Mouse (Mus musculus): ENCODE results near the gene Gpatch3. TPM values are rescaled to one million over a fixed set of nuclear protein-coding genes. Genes with fewer than 3 reads are reported as not detected.

Gpatch3 gene
- polyA plus RNA-seq (2012; rRNA removed) (8.0 and 8.4 TPM in 2 replicates), polyA plus RNA-seq (2014; fragmentation: Nextera tagmentation; extraction: Ambion mirVana) (8.1 and 9.2 TPM in 2 replicates)

DNA sequence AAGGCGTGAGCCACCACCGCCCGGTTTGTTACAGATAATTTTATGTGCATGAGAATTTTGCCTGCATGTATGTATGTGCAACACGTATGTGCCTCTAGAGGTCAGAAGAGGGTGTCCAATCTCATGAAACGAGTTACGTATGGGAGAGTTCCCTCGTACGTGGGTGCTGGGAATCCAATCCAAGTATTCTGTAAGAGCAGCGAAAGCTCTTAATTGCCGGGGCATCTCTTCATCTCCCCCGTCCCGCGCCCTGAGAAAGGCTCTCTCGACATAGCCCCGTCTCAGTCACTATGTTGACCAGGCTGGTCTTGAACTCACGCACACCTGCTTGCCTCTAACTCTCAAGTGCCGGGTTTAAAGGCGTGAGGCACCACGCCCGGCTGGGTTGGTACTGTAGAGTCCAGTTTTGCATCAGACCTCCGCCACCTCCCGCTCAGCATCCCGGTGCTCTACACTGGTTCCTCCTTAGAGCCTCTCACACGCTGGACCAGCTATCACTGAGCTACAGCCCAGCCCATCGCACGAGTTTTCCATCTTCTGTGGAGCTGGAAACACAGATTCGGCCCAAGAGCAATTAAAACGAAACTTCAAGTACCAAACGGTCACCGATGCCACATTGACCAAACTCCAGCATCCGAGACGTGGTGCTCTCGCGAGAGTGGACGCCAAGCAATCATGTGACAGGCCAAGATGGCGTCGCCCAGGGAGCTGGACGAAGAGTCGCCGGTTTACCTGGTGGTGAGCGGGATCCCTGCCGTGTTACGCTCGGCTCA lies at the start of gene Gpatch3:
TSS of gene Gpatch3 (plus strand) at position 676 of the 773 bp plus-strand sequence.
- peak within 1 kb of the TSS; percentile 90 for H3K4me2 ChIP-seq (replicated peaks; ENCODE audit: low read depth, low read length, severe bottlenecking)
- WGBS: 9% methylated on average over 41 of the region's 44 CpGs
- H3K9me3 ChIP-seq (ENCODE audit: control insufficient read depth, low read length): no peaks in the 10 kb centered on the region
- H3K36me3 ChIP-seq (ENCODE audit: control insufficient read depth, insufficient read depth, low read length): peaks cover 14% of the 10 kb centered on the region
- DNase-seq (ENCODE audit: low spot score) (peak; percentile 94), ATAC-seq (ENCODE audit: low FRiP score, low read depth) (peak; percentile 94)
- TF ChIP-seq POLR2A (IDR thresholded peaks at IDR 0.05; ENCODE audit: borderline replicate concordance, extremely low read depth, insufficient read depth, insufficient read length): peak; percentile 73; the same call in 1 of the 2 replicates
- H3K27me3 ChIP-seq (ENCODE audit: control insufficient read depth, insufficient read depth, low read length): no peaks in the 10 kb centered on the region
- peaks cover 5% of the 10 kb centered on the region for H3K4me1 ChIP-seq (ENCODE audit: control insufficient read depth, insufficient read depth, low read length)
- H3K9ac ChIP-seq (ENCODE audit: low read depth, low read length, severe bottlenecking): peak within 1 kb of the TSS; percentile 86
- H3K27ac ChIP-seq (replicated peaks; ENCODE audit: low read depth, low read length): peak within 1 kb of the TSS; percentile 76
- H3K4me3 ChIP-seq (replicated peaks; ENCODE audit: low read length): peak within 1 kb of the TSS; percentile 94

GRCm38 (mm10) chr4:133527788-133528187 lies 46.8 kb upstream of the Gpatch3 start:
- no peak for TF ChIP-seq POLR2A (IDR thresholded peaks at IDR 0.05; ENCODE audit: borderline replicate concordance, extremely low read depth, insufficient read depth, insufficient read length)
- no peak overlapping the region for H3K4me2 ChIP-seq (replicated peaks; ENCODE audit: low read depth, low read length, severe bottlenecking)
- no peaks in the 10 kb centered on the region for H3K27me3 ChIP-seq (ENCODE audit: control insufficient read depth, insufficient read depth, low read length)
- WGBS: 69% methylated on average over 16 of the region's 16 CpGs
- no peak overlapping the region for H3K27ac ChIP-seq (replicated peaks; ENCODE audit: low read depth, low read length)
- no peak for ATAC-seq (ENCODE audit: low FRiP score, low read depth)
- H3K9ac ChIP-seq (ENCODE audit: low read depth, low read length, severe bottlenecking): no peak overlapping the region
- H3K36me3 ChIP-seq (ENCODE audit: control insufficient read depth, insufficient read depth, low read length): peaks cover 48% of the 10 kb centered on the region
- H3K4me3 ChIP-seq (replicated peaks; ENCODE audit: low read length): no peak overlapping the region
- H3K9me3 ChIP-seq (ENCODE audit: control insufficient read depth, low read length): no peaks in the 10 kb centered on the region
- H3K4me1 ChIP-seq (ENCODE audit: control insufficient read depth, insufficient read depth, low read length): no peaks in the 10 kb centered on the region
- DNase-seq (ENCODE audit: low spot score): no peak

GRCm38 (mm10) chr4:133532777-133533176 lies 41.8 kb upstream of the Gpatch3 start:
- 82% methylated on average over 3 of the region's 3 CpGs for WGBS

DNA sequence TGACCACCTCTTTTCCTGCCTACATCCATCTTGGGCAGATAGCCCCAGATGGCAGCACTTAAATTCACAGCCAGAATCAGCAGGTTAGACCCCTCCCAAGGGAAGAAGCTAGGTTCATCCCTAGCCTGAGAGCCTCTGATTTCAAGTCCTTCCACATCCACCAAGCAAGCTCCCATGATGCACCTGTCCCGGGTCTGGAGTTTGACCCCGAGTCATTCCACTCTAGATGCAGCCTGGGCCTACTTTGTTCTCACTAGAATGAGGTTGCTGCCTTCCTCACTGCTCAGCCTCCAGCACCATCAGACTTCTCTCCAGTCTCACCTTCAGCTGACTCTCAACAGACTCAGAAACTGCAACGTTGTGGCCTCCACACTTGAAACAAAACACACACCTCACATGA lies 38.5 kb upstream of the Gpatch3 start:
- H3K9ac ChIP-seq (ENCODE audit: low read depth, low read length, severe bottlenecking): no peak overlapping the region
- no peak for TF ChIP-seq POLR2A (IDR thresholded peaks at IDR 0.05; ENCODE audit: borderline replicate concordance, extremely low read depth, insufficient read depth, insufficient read length)
- H3K4me1 ChIP-seq (ENCODE audit: control insufficient read depth, insufficient read depth, low read length): no peaks in the 10 kb centered on the region
- DNase-seq (ENCODE audit: low spot score): no peak
- H3K4me2 ChIP-seq (replicated peaks; ENCODE audit: low read depth, low read length, severe bottlenecking): no peak overlapping the region
- ATAC-seq (ENCODE audit: low FRiP score, low read depth): no peak
- no peaks in the 10 kb centered on the region for H3K9me3 ChIP-seq (ENCODE audit: control insufficient read depth, low read length)
- H3K27me3 ChIP-seq (ENCODE audit: control insufficient read depth, insufficient read depth, low read length): no peaks in the 10 kb centered on the region
- H3K4me3 ChIP-seq (replicated peaks; ENCODE audit: low read length): no peak overlapping the region
- H3K27ac ChIP-seq (replicated peaks; ENCODE audit: low read depth, low read length): no peak overlapping the region
- peaks cover 94% of the 10 kb centered on the region for H3K36me3 ChIP-seq (ENCODE audit: control insufficient read depth, insufficient read depth, low read length)
- 88% methylated on average over 3 of the region's 3 CpGs for WGBS

More at GRCm38 (mm10) chr4:133532777-133533176, 41.8 kb upstream of the Gpatch3 start:
- no peak overlapping the region for H3K4me2 ChIP-seq (replicated peaks; ENCODE audit: low read depth, low read length, severe bottlenecking)
- H3K9ac ChIP-seq (ENCODE audit: low read depth, low read length, severe bottlenecking): no peak overlapping the region
- DNase-seq (ENCODE audit: low spot score) (no peak), ATAC-seq (ENCODE audit: low FRiP score, low read depth) (no peak)
- no peaks in the 10 kb centered on the region for H3K9me3 ChIP-seq (ENCODE audit: control insufficient read depth, low read length)
- no peaks in the 10 kb centered on the region for H3K4me1 ChIP-seq (ENCODE audit: control insufficient read depth, insufficient read depth, low read length)
- no peak overlapping the region for H3K4me3 ChIP-seq (replicated peaks; ENCODE audit: low read length)
- H3K27ac ChIP-seq (replicated peaks; ENCODE audit: low read depth, low read length): no peak overlapping the region
- peaks cover 91% of the 10 kb centered on the region for H3K36me3 ChIP-seq (ENCODE audit: control insufficient read depth, insufficient read depth, low read length)
- no peaks in the 10 kb centered on the region for H3K27me3 ChIP-seq (ENCODE audit: control insufficient read depth, insufficient read depth, low read length)
- no peak for TF ChIP-seq POLR2A (IDR thresholded peaks at IDR 0.05; ENCODE audit: borderline replicate concordance, extremely low read depth, insufficient read depth, insufficient read length)

- H3K4me2 ChIP-seq (replicated peaks; ENCODE audit: low read depth, low read length, severe bottlenecking): no peak overlapping the region
- DNase-seq (ENCODE audit: low spot score) (no peak), ATAC-seq (ENCODE audit: low FRiP score, low read depth) (no peak)
- no peak overlapping the region for H3K27ac ChIP-seq (replicated peaks; ENCODE audit: low read depth, low read length)
- H3K36me3 ChIP-seq (ENCODE audit: control insufficient read depth, insufficient read depth, low read length): peaks cover 94% of the 10 kb centered on the region
- no peak for TF ChIP-seq POLR2A (IDR thresholded peaks at IDR 0.05; ENCODE audit: borderline replicate concordance, extremely low read depth, insufficient read depth, insufficient read length)
- no peak overlapping the region for H3K9ac ChIP-seq (ENCODE audit: low read depth, low read length, severe bottlenecking)
- H3K4me1 ChIP-seq (ENCODE audit: control insufficient read depth, insufficient read depth, low read length): no peaks in the 10 kb centered on the region
- no peaks in the 10 kb centered on the region for H3K27me3 ChIP-seq (ENCODE audit: control insufficient read depth, insufficient read depth, low read length)
- WGBS: 94% methylated on average over 5 of the region's 5 CpGs
- H3K4me3 ChIP-seq (replicated peaks; ENCODE audit: low read length): no peak overlapping the region
- no peaks in the 10 kb centered on the region for H3K9me3 ChIP-seq (ENCODE audit: control insufficient read depth, low read length)
Observed at GRCm38 (mm10) chr4:133536652-133537051, 37.9 kb upstream of the Gpatch3 start.
